Mouse (Mus musculus): ENCODE measurements around the gene Map3k3. TPM values are rescaled to one million over a fixed set of nuclear protein-coding genes. Genes with fewer than 3 reads are reported as not detected.

Gene Map3k3
- polyA plus RNA-seq, 1 experiment: 11.3 TPM

GRCm38 (mm10) chr11:106076321-106076720 is 8.1 kb upstream of the Map3k3 start:
- Histone ChIP-seq H3K36me3 (ENCODE audit: control insufficient read depth, insufficient read depth, low read length) (peaks cover 1% of the 10 kb centered on the region; the same call in 1 of the 2 replicates), H3K4me1 (ENCODE audit: control insufficient read depth, insufficient read depth, low read length) (no peaks in the 10 kb centered on the region), H3K27me3 (ENCODE audit: control insufficient read depth, insufficient read depth, low read length) (no peaks in the 10 kb centered on the region), H3K4me3 (ENCODE audit: control insufficient read depth, low read depth, low read length) (no peak overlapping the region), H3K27ac (ENCODE audit: control insufficient read depth, insufficient read depth, low read depth, low read length) (no peak overlapping the region)
- TF ChIP-seq POLR2A (IDR thresholded peaks at IDR 0.05; ENCODE audit: control insufficient read depth, low read depth, low read length): no peak
- TF ChIP-seq CTCF (IDR thresholded peaks at IDR 0.05; ENCODE audit: control insufficient read depth, insufficient read depth, insufficient replicate concordance, low read depth, low read length): peak; percentile 54; the same call in 1 of the 2 replicates

- peaks cover 3% of the 10 kb centered on the region for H3K4me1 ChIP-seq (ENCODE audit: control insufficient read depth, insufficient read depth, low read length)
- H3K36me3 ChIP-seq (ENCODE audit: control insufficient read depth, insufficient read depth, low read length): no peaks in the 10 kb centered on the region
- H3K4me3 ChIP-seq (ENCODE audit: control insufficient read depth, low read depth, low read length): peak overlapping the region; percentile 96
- no peak for TF ChIP-seq POLR2A (IDR thresholded peaks at IDR 0.05; ENCODE audit: control insufficient read depth, low read depth, low read length)
- H3K27me3 ChIP-seq (ENCODE audit: control insufficient read depth, insufficient read depth, low read length): no peaks in the 10 kb centered on the region
- H3K27ac ChIP-seq (ENCODE audit: control insufficient read depth, insufficient read depth, low read depth, low read length): peak overlapping the region; percentile 88
Measured at GRCm38 (mm10) chr11:106084911-106085561, 623 bp downstream of the Map3k3 start.

GRCm38 (mm10) chr11:106098223-106098622 is 13.8 kb downstream of the Map3k3 start:
- H3K4me1 ChIP-seq (ENCODE audit: control insufficient read depth, insufficient read depth, low read length): no peaks in the 10 kb centered on the region
- no peak overlapping the region for H3K4me3 ChIP-seq (ENCODE audit: control insufficient read depth, low read depth, low read length)
- no peaks in the 10 kb centered on the region for H3K36me3 ChIP-seq (ENCODE audit: control insufficient read depth, insufficient read depth, low read length)
- TF ChIP-seq CTCF (IDR thresholded peaks at IDR 0.05; ENCODE audit: control insufficient read depth, insufficient read depth, insufficient replicate concordance, low read depth, low read length): no peak
- no peak for TF ChIP-seq POLR2A (IDR thresholded peaks at IDR 0.05; ENCODE audit: control insufficient read depth, low read depth, low read length)
- no peak overlapping the region for H3K27ac ChIP-seq (ENCODE audit: control insufficient read depth, insufficient read depth, low read depth, low read length)
- no peaks in the 10 kb centered on the region for H3K27me3 ChIP-seq (ENCODE audit: control insufficient read depth, insufficient read depth, low read length)

- Histone ChIP-seq H3K36me3 (ENCODE audit: control insufficient read depth, insufficient read depth, low read length) (no peaks in the 10 kb centered on the region), H3K4me1 (ENCODE audit: control insufficient read depth, insufficient read depth, low read length) (no peaks in the 10 kb centered on the region), H3K27ac (ENCODE audit: control insufficient read depth, insufficient read depth, low read depth, low read length) (no peak overlapping the region), H3K27me3 (ENCODE audit: control insufficient read depth, insufficient read depth, low read length) (no peaks in the 10 kb centered on the region), H3K4me3 (ENCODE audit: control insufficient read depth, low read depth, low read length) (no peak overlapping the region)
- TF ChIP-seq POLR2A (IDR thresholded peaks at IDR 0.05; ENCODE audit: control insufficient read depth, low read depth, low read length) (no peak), CTCF (IDR thresholded peaks at IDR 0.05; ENCODE audit: control insufficient read depth, insufficient read depth, insufficient replicate concordance, low read depth, low read length) (no peak)
Measured at GRCm38 (mm10) chr11:106102866-106103265, 18.5 kb downstream of the Map3k3 start.

- Histone ChIP-seq H3K27ac (ENCODE audit: control insufficient read depth, insufficient read depth, low read depth, low read length) (no peak overlapping the region), H3K27me3 (ENCODE audit: control insufficient read depth, insufficient read depth, low read length) (no peaks in the 10 kb centered on the region), H3K4me1 (ENCODE audit: control insufficient read depth, insufficient read depth, low read length) (no peaks in the 10 kb centered on the region), H3K4me3 (ENCODE audit: control insufficient read depth, low read depth, low read length) (no peak overlapping the region), H3K36me3 (ENCODE audit: control insufficient read depth, insufficient read depth, low read length) (no peaks in the 10 kb centered on the region; the same call in 1 of the 2 replicates)
- TF ChIP-seq CTCF (IDR thresholded peaks at IDR 0.05; ENCODE audit: control insufficient read depth, insufficient read depth, insufficient replicate concordance, low read depth, low read length) (no peak), POLR2A (IDR thresholded peaks at IDR 0.05; ENCODE audit: control insufficient read depth, low read depth, low read length) (no peak)
Measured at GRCm38 (mm10) chr11:106106047-106106587, 21.7 kb downstream of the Map3k3 start.

GRCm38 (mm10) chr11:106111688-106112087 is 27.3 kb downstream of the Map3k3 start:
- no peak overlapping the region for H3K27ac ChIP-seq (ENCODE audit: control insufficient read depth, insufficient read depth, low read depth, low read length)
- H3K4me1 ChIP-seq (ENCODE audit: control insufficient read depth, insufficient read depth, low read length): no peaks in the 10 kb centered on the region
- no peaks in the 10 kb centered on the region for H3K27me3 ChIP-seq (ENCODE audit: control insufficient read depth, insufficient read depth, low read length)
- no peaks in the 10 kb centered on the region; the same call in 1 of the 2 replicates for H3K36me3 ChIP-seq (ENCODE audit: control insufficient read depth, insufficient read depth, low read length)
- TF ChIP-seq CTCF (IDR thresholded peaks at IDR 0.05; ENCODE audit: control insufficient read depth, insufficient read depth, insufficient replicate concordance, low read depth, low read length) (no peak), POLR2A (IDR thresholded peaks at IDR 0.05; ENCODE audit: control insufficient read depth, low read depth, low read length) (no peak)
- no peak overlapping the region for H3K4me3 ChIP-seq (ENCODE audit: control insufficient read depth, low read depth, low read length)

GRCm38 (mm10) chr11:106122221-106122620 is 37.8 kb downstream of the Map3k3 start:
- no peaks in the 10 kb centered on the region; the same call in 1 of the 2 replicates for H3K36me3 ChIP-seq (ENCODE audit: control insufficient read depth, insufficient read depth, low read length)
- H3K4me3 ChIP-seq (ENCODE audit: control insufficient read depth, low read depth, low read length): no peak overlapping the region
- H3K27me3 ChIP-seq (ENCODE audit: control insufficient read depth, insufficient read depth, low read length): no peaks in the 10 kb centered on the region
- H3K27ac ChIP-seq (ENCODE audit: control insufficient read depth, insufficient read depth, low read depth, low read length): no peak overlapping the region
- no peaks in the 10 kb centered on the region for H3K4me1 ChIP-seq (ENCODE audit: control insufficient read depth, insufficient read depth, low read length)
- TF ChIP-seq POLR2A (IDR thresholded peaks at IDR 0.05; ENCODE audit: control insufficient read depth, low read depth, low read length) (no peak), CTCF (IDR thresholded peaks at IDR 0.05; ENCODE audit: control insufficient read depth, insufficient read depth, insufficient replicate concordance, low read depth, low read length) (no peak)

Measured in testis, adult 2 months (tissue).